Mouse (Mus musculus): ENCODE results near the gene Magoh.

GRCm38 (mm10) chr4:107923803-107924194 is 44.2 kb downstream of the Magoh start:
- TF ChIP-seq CTCF (IDR thresholded peaks at IDR 0.05), result no peak
- no peak for TF ChIP-seq EP300 (IDR thresholded peaks at IDR 0.05)
